Mouse (Mus musculus) heart, adult 11 months (tissue): ENCODE data around the gene Ap4b1.
A peak's percentile ranks its signal among the peaks of the same experiment; 100 is the strongest.

Experiments
- DNase-seq: peaks from one replicate; pipeline ENCODE4 v3.0.0; 2022

Gene Ap4b1

GRCm38 (mm10) chr3:103808891-103809798 lies at the start of gene Ap4b1, which contains the start of the genes Dclre1b and Gm43064:
Gene Ap4b1 (plus strand): TSS chr3:103809520.
Gene Dclre1b (minus strand): TSS chr3:103809444.
Gene Gm43064 (plus strand): TSS chr3:103809573.
- DNase-seq: peak; percentile 99

- peak; percentile 85 for DNase-seq
Measured at GRCm38 (mm10) chr3:103766789-103767188, 42.5 kb upstream of the Ap4b1 start.

GRCm38 (mm10) chr3:103771531-103772130 lies 37.7 kb upstream of the Ap4b1 start:
- peak; percentile 96 for DNase-seq

- peak; percentile 90 for DNase-seq
Measured at GRCm38 (mm10) chr3:103772846-103773245, 36.5 kb upstream of the Ap4b1 start.

- DNase-seq: peak; percentile 81
Measured at GRCm38 (mm10) chr3:103773508-103773907, 35.8 kb upstream of the Ap4b1 start.

- peak; percentile 85 for DNase-seq
Measured at GRCm38 (mm10) chr3:103774009-103774408, 35.3 kb upstream of the Ap4b1 start.

- peak; percentile 74 for DNase-seq
Measured at GRCm38 (mm10) chr3:103777940-103778339, 31.4 kb upstream of the Ap4b1 start.

GRCm38 (mm10) chr3:103778660-103779059 lies 30.7 kb upstream of the Ap4b1 start:
- peak; percentile 78 for DNase-seq

- peak; percentile 58 for DNase-seq
Measured at GRCm38 (mm10) chr3:103779183-103779582, 30.1 kb upstream of the Ap4b1 start.

- DNase-seq: peak; percentile 68
Measured at GRCm38 (mm10) chr3:103780271-103780670, 29.0 kb upstream of the Ap4b1 start.

GRCm38 (mm10) chr3:103780777-103781176 lies 28.5 kb upstream of the Ap4b1 start:
- peak; percentile 66 for DNase-seq

GRCm38 (mm10) chr3:103782844-103783609 lies 26.3 kb upstream of the Ap4b1 start:
- DNase-seq: peak; percentile 43

GRCm38 (mm10) chr3:103787225-103787624 lies 22.1 kb upstream of the Ap4b1 start:
- peak; percentile 89 for DNase-seq

- no peak for DNase-seq
Measured at GRCm38 (mm10) chr3:103789096-103789495, 20.2 kb upstream of the Ap4b1 start.

GRCm38 (mm10) chr3:103789891-103790345 lies 19.4 kb upstream of the Ap4b1 start:
- peak; percentile 97 for DNase-seq

GRCm38 (mm10) chr3:103790346-103791145 lies 18.8 kb upstream of the Ap4b1 start:
- DNase-seq: peak; percentile 94

- DNase-seq: peak; percentile 100
Measured at GRCm38 (mm10) chr3:103791230-103792110, 17.9 kb upstream of the Ap4b1 start, which contains the start of gene Hipk1. Gene Hipk1 (minus strand): TSS chr3:103791563.

- peak; percentile 86 for DNase-seq
Measured at GRCm38 (mm10) chr3:103792111-103792406, 17.3 kb upstream of the Ap4b1 start.

GRCm38 (mm10) chr3:103792566-103792965 lies 16.8 kb upstream of the Ap4b1 start:
- peak; percentile 96 for DNase-seq

GRCm38 (mm10) chr3:103796389-103796788 lies 12.9 kb upstream of the Ap4b1 start:
- peak; percentile 18 for DNase-seq

GRCm38 (mm10) chr3:103799507-103799906 lies 9.8 kb upstream of the Ap4b1 start:
- DNase-seq: peak; percentile 78
